Mouse (Mus musculus): ENCODE results near the gene Fam219a. TPM values are rescaled to one million over a fixed set of nuclear protein-coding genes. Genes with fewer than 3 reads are reported as not detected.

Gene Fam219a
- polyA plus RNA-seq, 1 experiment, result 3.8 TPM

GRCm38 (mm10) chr4:41470684-41471383, 98.5 kb downstream of the Fam219a start:
- Histone ChIP-seq H3K4me1 (ENCODE audit: control insufficient read depth, insufficient read depth, low read length) (no peaks in the 10 kb centered on the region), H3K9me3 (replicated peaks; ENCODE audit: control insufficient read depth, insufficient read depth, low read length, poor library complexity, severe bottlenecking) (no peaks in the 10 kb centered on the region), H3K9ac (ENCODE audit: low read depth, poor library complexity, severe bottlenecking) (no peak overlapping the region), H3K27me3 (ENCODE audit: control insufficient read depth, insufficient read depth, low read length, poor library complexity, severe bottlenecking) (no peaks in the 10 kb centered on the region), H3K27ac (ENCODE audit: insufficient read depth, low read length) (no peak overlapping the region), H3K4me3 (ENCODE audit: low read depth, low read length) (no peak overlapping the region), H3K36me3 (ENCODE audit: control insufficient read depth, insufficient read depth, low read length, poor library complexity, severe bottlenecking) (no peaks in the 10 kb centered on the region)
- TF ChIP-seq CTCF (IDR thresholded peaks at IDR 0.05; ENCODE audit: low read depth, low read length), result no peak
- TF ChIP-seq POLR2A (IDR thresholded peaks at IDR 0.05; ENCODE audit: insufficient read depth, low read length), result no peak
- TF ChIP-seq EP300 (IDR thresholded peaks at IDR 0.05; ENCODE audit: insufficient read depth, low read depth, low read length), result no peak

- no peaks in the 10 kb centered on the region for H3K36me3 ChIP-seq (ENCODE audit: control insufficient read depth, insufficient read depth, low read length, poor library complexity, severe bottlenecking)
- no peak overlapping the region for H3K27ac ChIP-seq (ENCODE audit: insufficient read depth, low read length)
- no peaks in the 10 kb centered on the region for H3K27me3 ChIP-seq (ENCODE audit: control insufficient read depth, insufficient read depth, low read length, poor library complexity, severe bottlenecking)
- H3K4me3 ChIP-seq (ENCODE audit: low read depth, low read length), result no peak overlapping the region
- no peak overlapping the region for H3K9ac ChIP-seq (ENCODE audit: low read depth, poor library complexity, severe bottlenecking)
- no peaks in the 10 kb centered on the region for H3K9me3 ChIP-seq (replicated peaks; ENCODE audit: control insufficient read depth, insufficient read depth, low read length, poor library complexity, severe bottlenecking)
- TF ChIP-seq POLR2A (IDR thresholded peaks at IDR 0.05; ENCODE audit: insufficient read depth, low read length), result no peak
- no peak for TF ChIP-seq EP300 (IDR thresholded peaks at IDR 0.05; ENCODE audit: insufficient read depth, low read depth, low read length)
- no peak for TF ChIP-seq CTCF (IDR thresholded peaks at IDR 0.05; ENCODE audit: low read depth, low read length)
- H3K4me1 ChIP-seq (ENCODE audit: control insufficient read depth, insufficient read depth, low read length), result no peaks in the 10 kb centered on the region
These were observed 99.2 kb downstream of the Fam219a start for GRCm38 (mm10) chr4:41470051-41470683.

- Histone ChIP-seq H3K9me3 (replicated peaks; ENCODE audit: control insufficient read depth, insufficient read depth, low read length, poor library complexity, severe bottlenecking) (no peaks in the 10 kb centered on the region), H3K36me3 (ENCODE audit: control insufficient read depth, insufficient read depth, low read length, poor library complexity, severe bottlenecking) (no peaks in the 10 kb centered on the region), H3K27ac (ENCODE audit: insufficient read depth, low read length) (no peak overlapping the region), H3K4me1 (ENCODE audit: control insufficient read depth, insufficient read depth, low read length) (no peaks in the 10 kb centered on the region), H3K27me3 (ENCODE audit: control insufficient read depth, insufficient read depth, low read length, poor library complexity, severe bottlenecking) (no peaks in the 10 kb centered on the region), H3K9ac (ENCODE audit: low read depth, poor library complexity, severe bottlenecking) (no peak overlapping the region), H3K4me3 (ENCODE audit: low read depth, low read length) (no peak overlapping the region)
- no peak for TF ChIP-seq CTCF (IDR thresholded peaks at IDR 0.05; ENCODE audit: low read depth, low read length)
These were observed 100.1 kb downstream of the Fam219a start for GRCm38 (mm10) chr4:41469199-41469598.

- Histone ChIP-seq H3K27me3 (ENCODE audit: control insufficient read depth, insufficient read depth, low read length, poor library complexity, severe bottlenecking) (no peaks in the 10 kb centered on the region), H3K4me3 (ENCODE audit: low read depth, low read length) (peak overlapping the region; percentile 45), H3K36me3 (ENCODE audit: control insufficient read depth, insufficient read depth, low read length, poor library complexity, severe bottlenecking) (no peaks in the 10 kb centered on the region), H3K4me1 (ENCODE audit: control insufficient read depth, insufficient read depth, low read length) (no peaks in the 10 kb centered on the region), H3K27ac (ENCODE audit: insufficient read depth, low read length) (no peak overlapping the region), H3K9ac (ENCODE audit: low read depth, poor library complexity, severe bottlenecking) (0 out of 2 replicates have a peak overlapping the region, but pooled peaks have one; percentile 11), H3K9me3 (replicated peaks; ENCODE audit: control insufficient read depth, insufficient read depth, low read length, poor library complexity, severe bottlenecking) (no peaks in the 10 kb centered on the region)
- peak; percentile 24 for TF ChIP-seq CTCF (IDR thresholded peaks at IDR 0.05; ENCODE audit: low read depth, low read length)
- no peak for TF ChIP-seq POLR2A (IDR thresholded peaks at IDR 0.05; ENCODE audit: insufficient read depth, low read length)
These were observed 100.8 kb downstream of the Fam219a start for GRCm38 (mm10) chr4:41468396-41469080.

Other genes starting within 250 kb of the Fam219a start
- 72.5 and 91.6 TPM in 2 replicates for gene Ubap1, start 220.5 kb downstream of the Fam219a start, polyA plus RNA-seq (2011; ENCODE audit: insufficient read depth, insufficient read length, low read depth, missing spikeins)
- 20.3 and 25.7 TPM in 2 replicates for gene Kif24, start 104.7 kb downstream of the Fam219a start, polyA plus RNA-seq (2011; ENCODE audit: insufficient read depth, insufficient read length, low read depth, missing spikeins)
- gene Nudt2, start 104.4 kb downstream of the Fam219a start, polyA plus RNA-seq (2011; ENCODE audit: insufficient read depth, insufficient read length, low read depth, missing spikeins), result 37.4 and 38.3 TPM in 2 replicates
- 3.8 and 3.9 TPM in 2 replicates for gene AI464131, start 66.5 kb downstream of the Fam219a start, polyA plus RNA-seq (2011; ENCODE audit: insufficient read depth, insufficient read length, low read depth, missing spikeins)
- not detected in 2 replicates for gene 1110017D15Rik, start 52.2 kb downstream of the Fam219a start, polyA plus RNA-seq (2011; ENCODE audit: insufficient read depth, insufficient read length, low read depth, missing spikeins)
- gene Dnaic1, start 237 bp upstream of the Fam219a start, polyA plus RNA-seq (2011; ENCODE audit: insufficient read depth, insufficient read length, low read depth, missing spikeins), result 4.3 and 7.3 TPM in 2 replicates
- gene Enho, start 70.8 kb upstream of the Fam219a start, polyA plus RNA-seq (2011; ENCODE audit: insufficient read depth, insufficient read length, low read depth, missing spikeins), result 5.3 and 5.4 TPM in 2 replicates
- gene Cntfr, start 127.6 kb upstream of the Fam219a start, polyA plus RNA-seq (2011; ENCODE audit: insufficient read depth, insufficient read length, low read depth, missing spikeins), result 23.9 and 27.1 TPM in 2 replicates
- gene Il11ra1, start 130.5 kb upstream of the Fam219a start, polyA plus RNA-seq (2011; ENCODE audit: insufficient read depth, insufficient read length, low read depth, missing spikeins), result 4.5 and 4.7 TPM in 2 replicates
- 23.5 and 23.8 TPM in 2 replicates for gene Rpp25l, start 144.0 kb upstream of the Fam219a start, polyA plus RNA-seq (2011; ENCODE audit: insufficient read depth, insufficient read length, low read depth, missing spikeins)
- 65.1 and 67.6 TPM in 2 replicates for gene Dctn3, start 153.6 kb upstream of the Fam219a start, polyA plus RNA-seq (2011; ENCODE audit: insufficient read depth, insufficient read length, low read depth, missing spikeins)
- gene Arid3c, start 161.6 kb upstream of the Fam219a start, polyA plus RNA-seq (2011; ENCODE audit: insufficient read depth, insufficient read length, low read depth, missing spikeins), result 0.64 and 0.69 TPM in 2 replicates
- gene Galt, start 185.7 kb upstream of the Fam219a start, polyA plus RNA-seq (2011; ENCODE audit: insufficient read depth, insufficient read length, low read depth, missing spikeins), result 21.7 and 21.9 TPM in 2 replicates
- gene Sigmar1, start 186.6 kb upstream of the Fam219a start, polyA plus RNA-seq (2011; ENCODE audit: insufficient read depth, insufficient read length, low read depth, missing spikeins), result 62.6 and 63.1 TPM in 2 replicates
- 28.4 and 32.8 TPM in 2 replicates for gene Ccl27a, start 204.7 kb upstream of the Fam219a start, polyA plus RNA-seq (2011; ENCODE audit: insufficient read depth, insufficient read length, low read depth, missing spikeins)

Measured in ES-Bruce4 (cell line).